Mouse (Mus musculus) hindbrain, embryonic 16.5 days (tissue): ENCODE results near the gene Ank. TPM values are rescaled to one million over a fixed set of nuclear protein-coding genes. Genes with fewer than 3 reads are reported as not detected.

Source experiments
- ATAC-seq: fragments of 200-750 bp; cut with Nextera tagmentation; 2 replicates; pipeline ENCODE4 v1.8.0; 2017; ENCODE audit warnings: moderate TSS enrichment, moderate library complexity
- H3K27ac ChIP-seq: fragments of 300-500 bp; sonication (generic); 2 replicates; pipeline ENCODE4 v1.5.1; 2014; ENCODE audit warnings: low read depth, mild to moderate bottlenecking, control low read depth, low read length, moderate library complexity
- H3K27me3 ChIP-seq: fragments of 300-500 bp; sonication (generic); replicated peaks from 2 replicates; pipeline ENCODE4 v1.6.1; 2014; ENCODE audit warnings: low read length; ENCODE audit not compliant: control insufficient read depth, insufficient read depth
- H3K36me3 ChIP-seq: fragments of 300-500 bp; sonication (generic); 2 replicates; pipeline ENCODE4 v1.6.1; 2014; ENCODE audit warnings: mild to moderate bottlenecking, low read length, moderate library complexity, mixed read lengths; ENCODE audit not compliant: control insufficient read depth, insufficient read depth
- H3K4me1 ChIP-seq: fragments of 300-500 bp; sonication (generic); 2 replicates; pipeline ENCODE4 v1.6.1; 2014; ENCODE audit warnings: low read depth, low read length; ENCODE audit not compliant: control insufficient read depth, insufficient read depth
- H3K4me2 ChIP-seq: fragments of 300-500 bp; sonication (generic); 2 replicates; pipeline ENCODE4 v1.6.1; 2014; ENCODE audit warnings: mild to moderate bottlenecking, low read length, control low read depth, moderate library complexity
- H3K4me3 ChIP-seq: fragments of 300-500 bp; sonication (generic); 2 replicates; pipeline ENCODE4 v1.5.1; 2014; ENCODE audit warnings: mild to moderate bottlenecking, low read length, control low read depth, moderate library complexity
- H3K9ac ChIP-seq: fragments of 300-500 bp; sonication (generic); 2 replicates; pipeline ENCODE4 v1.6.1; 2014; ENCODE audit warnings: low read depth, mild to moderate bottlenecking, control low read depth, low read length, moderate library complexity
- H3K9me3 ChIP-seq: fragments of 300-500 bp; sonication (generic); 2 replicates; pipeline ENCODE4 v1.6.1; 2014; ENCODE audit warnings: mild to moderate bottlenecking, low read length, moderate library complexity; ENCODE audit not compliant: control insufficient read depth
- WGBS: fragments of 180-500 bp; shearing (Covaris S2); extraction: QIAGEN DNeasy Blood & Tissue Kit; methylation state at CpG from one replicate; pipeline ENCODE4 v1.1.7; 2014; 5-methylcytosine and 5-hydroxymethylcytosine counted together
- polyA plus RNA-seq: library from polyadenylated mRNA; unstranded; fragments of >200 nt; fragmentation: Nextera tagmentation; extraction: Ambion mirVana; gene quantifications from 2 replicates; pipeline ENCODE4 v1.2.1, GENCODE M21; 2015

The Ank gene
- polyA plus RNA-seq, 1 experiment from 2014 or later, result 11.6 TPM

DNA sequence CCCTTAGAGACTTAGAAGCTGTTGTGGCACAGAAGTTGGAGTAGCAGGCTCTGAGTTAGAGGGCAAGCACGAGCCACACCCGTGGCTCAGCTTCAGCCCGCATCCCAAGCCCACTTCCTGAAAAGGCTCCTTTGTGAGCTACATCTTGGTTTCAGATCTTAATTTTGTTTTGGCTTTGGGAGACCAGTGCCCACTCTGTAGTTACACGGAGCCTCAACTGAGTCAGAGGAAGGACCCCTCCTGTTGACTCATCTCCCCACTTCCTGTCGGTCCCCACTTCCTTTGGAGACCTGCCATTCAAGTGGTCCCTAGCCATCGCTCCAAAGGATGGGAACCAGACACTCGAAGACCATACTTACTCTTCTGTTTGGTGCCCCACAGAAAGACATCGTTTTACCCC is 51.5 kb downstream of the Ank start:
- Histone ChIP-seq H3K4me1 (peaks cover 6% of the 10 kb centered on the region; the same call in 1 of the 2 replicates), H3K27me3 (no peaks in the 10 kb centered on the region), H3K4me2 (no peak overlapping the region), H3K9ac (no peak overlapping the region), H3K4me3 (no peak overlapping the region), H3K27ac (no peak overlapping the region), H3K9me3 (no peaks in the 10 kb centered on the region), H3K36me3 (no peaks in the 10 kb centered on the region)
- ATAC-seq, result no peak
- WGBS, result 88% methylated on average over 8 of the region's 8 CpGs

DNA sequence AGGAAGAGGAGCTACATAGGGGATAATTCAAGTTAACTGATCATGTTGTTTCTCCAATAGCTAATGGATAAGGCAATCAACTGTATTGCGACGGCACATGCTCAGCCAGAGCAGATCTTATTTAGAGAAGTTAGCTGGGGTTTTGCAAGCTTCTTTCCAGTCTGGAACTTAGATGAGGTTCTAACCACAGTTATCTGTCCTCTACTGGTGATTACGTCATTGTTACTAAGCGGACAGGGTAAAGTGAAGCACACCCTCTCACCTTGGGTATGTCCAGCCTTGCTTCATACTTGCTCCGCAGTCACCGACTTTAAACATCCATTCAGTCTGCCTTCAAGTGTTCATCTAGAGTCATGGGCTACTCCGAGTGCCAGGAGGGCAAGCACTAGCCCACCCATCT is 53.4 kb downstream of the Ank start:
- 92% methylated on average over 7 of the region's 7 CpGs for WGBS
- H3K36me3 ChIP-seq, result no peaks in the 10 kb centered on the region
- no peak for ATAC-seq

DNA sequence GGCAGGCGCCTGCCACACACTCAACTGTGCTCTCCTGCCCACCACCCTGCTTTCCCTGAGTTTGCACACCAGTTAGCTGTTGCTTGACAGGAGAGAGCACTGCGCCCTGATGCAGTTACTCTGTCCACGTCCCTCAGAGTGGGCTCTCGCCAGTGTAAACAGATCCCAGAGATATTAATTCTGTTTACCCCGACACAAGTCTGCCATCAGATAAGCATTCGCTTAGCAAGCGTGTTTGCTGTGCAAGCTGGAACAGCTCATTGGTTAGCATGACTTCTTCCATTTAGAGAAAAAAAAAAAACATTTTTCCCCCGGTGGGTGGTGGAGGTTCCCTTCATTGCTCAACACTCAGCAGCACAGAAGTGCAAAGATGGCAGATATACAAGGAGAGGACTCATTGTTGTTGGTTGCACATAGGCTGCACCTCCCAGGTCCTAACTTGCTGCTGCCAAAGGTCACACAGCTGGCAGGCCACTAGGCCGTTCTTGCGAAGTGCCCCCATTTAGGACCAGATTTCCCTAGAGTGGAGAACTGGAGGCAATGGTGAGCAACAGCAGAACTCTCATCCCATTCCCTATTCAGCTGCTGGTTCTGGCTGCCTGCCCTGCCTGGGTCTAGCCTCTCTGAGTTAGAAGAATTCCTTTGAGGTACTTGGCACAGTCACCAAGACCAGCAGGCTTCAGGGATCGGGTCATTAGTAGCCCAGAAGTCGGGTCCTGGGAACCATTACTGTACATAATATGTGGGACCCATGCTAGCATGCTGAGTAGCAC is 58.9 kb downstream of the Ank start:
- 72% methylated on average over 12 of the region's 12 CpGs for WGBS
- ATAC-seq, result 0 out of 2 replicates have a peak, but pooled peaks have one; percentile 26

More for the DNA sequence above, 53.4 kb downstream of the Ank start:
- Histone ChIP-seq H3K4me2 (no peak overlapping the region), H3K9me3 (no peaks in the 10 kb centered on the region), H3K27me3 (no peaks in the 10 kb centered on the region), H3K27ac (no peak overlapping the region), H3K4me1 (peaks cover 4% of the 10 kb centered on the region), H3K4me3 (no peak overlapping the region), H3K9ac (no peak overlapping the region)

DNA sequence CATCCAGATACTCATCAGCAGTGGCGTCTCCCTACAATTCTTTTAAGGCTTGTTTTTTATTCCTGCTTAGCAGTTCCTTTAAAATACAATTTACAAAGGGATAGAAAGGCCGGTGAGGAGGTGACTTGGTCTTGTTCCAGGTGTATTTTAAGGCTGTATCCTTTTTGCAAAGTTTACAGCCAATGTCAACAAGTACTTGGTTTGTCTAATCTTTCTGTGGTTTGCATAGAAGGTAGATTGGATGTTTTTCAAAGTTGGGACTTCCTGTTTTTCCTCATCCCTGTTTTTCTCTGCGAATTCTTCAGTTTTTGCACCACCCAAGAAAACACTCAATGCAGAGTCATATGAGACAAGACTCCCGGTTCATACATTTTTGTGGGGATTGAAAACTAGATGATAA is 62.4 kb downstream of the Ank start:
- no peak overlapping the region for H3K4me2 ChIP-seq
- no peak overlapping the region for H3K9ac ChIP-seq
- no peak for ATAC-seq
- no peaks in the 10 kb centered on the region for H3K36me3 ChIP-seq
- no peaks in the 10 kb centered on the region for H3K9me3 ChIP-seq
- H3K27me3 ChIP-seq, result no peaks in the 10 kb centered on the region
- H3K27ac ChIP-seq, result no peak overlapping the region
- no peak overlapping the region for H3K4me3 ChIP-seq
- 85% methylated on average over 4 of the region's 4 CpGs for WGBS
- H3K4me1 ChIP-seq, result peaks cover 3% of the 10 kb centered on the region

More for the DNA sequence above, 58.9 kb downstream of the Ank start:
- Histone ChIP-seq H3K27me3 (no peaks in the 10 kb centered on the region), H3K9ac (no peak overlapping the region), H3K4me2 (no peak overlapping the region), H3K4me3 (no peak overlapping the region), H3K9me3 (no peaks in the 10 kb centered on the region), H3K36me3 (no peaks in the 10 kb centered on the region), H3K27ac (peak overlapping the region; percentile 21; the same call in 1 of the 2 replicates), H3K4me1 (peaks cover 3% of the 10 kb centered on the region)

DNA sequence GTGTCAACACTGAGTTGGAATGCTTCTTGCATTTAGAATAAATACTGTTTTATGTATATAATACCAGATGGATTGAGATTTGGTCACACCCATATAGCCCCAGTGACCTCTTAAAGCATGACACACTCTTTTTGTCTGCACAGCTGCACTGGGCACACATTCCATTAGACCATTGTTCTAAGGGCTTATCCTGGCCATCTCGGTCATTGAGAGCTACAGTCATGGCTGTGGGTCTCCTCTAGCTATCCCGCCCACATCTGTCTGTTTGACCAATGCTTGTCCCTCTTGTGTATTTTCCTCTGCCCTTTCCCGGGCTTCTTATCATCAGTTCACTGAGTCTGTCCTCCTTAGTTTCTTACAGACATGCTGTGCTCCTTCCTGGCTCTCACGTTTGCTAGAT is 63.5 kb downstream of the Ank start:
- WGBS, result 58% methylated on average over 4 of the region's 4 CpGs
- Histone ChIP-seq H3K4me2 (no peak overlapping the region), H3K36me3 (no peaks in the 10 kb centered on the region), H3K27ac (no peak overlapping the region), H3K9ac (no peak overlapping the region), H3K27me3 (no peaks in the 10 kb centered on the region), H3K4me1 (peaks cover 3% of the 10 kb centered on the region), H3K9me3 (no peaks in the 10 kb centered on the region), H3K4me3 (no peak overlapping the region)
- no peak for ATAC-seq

DNA sequence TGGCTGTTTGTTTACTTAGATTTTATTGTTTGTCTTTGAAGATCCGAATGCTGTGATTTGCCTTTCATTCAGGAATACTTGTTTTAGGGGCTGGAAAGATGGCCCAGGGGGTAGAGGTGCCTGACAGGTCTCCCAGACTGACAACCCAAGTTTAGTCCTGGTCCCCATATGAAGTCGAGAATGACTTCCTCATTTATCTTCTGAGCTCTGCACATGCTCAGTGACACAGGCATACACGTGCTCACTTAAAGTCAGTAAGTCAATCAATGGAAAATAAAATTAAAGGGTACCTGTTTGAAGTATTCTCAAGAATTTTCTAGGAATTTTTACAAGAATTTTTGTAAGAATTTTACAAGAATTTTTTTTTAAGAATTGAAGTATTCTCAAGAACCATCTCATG is 66.6 kb downstream of the Ank start:
- Histone ChIP-seq H3K4me1 (no peaks in the 10 kb centered on the region), H3K4me3 (no peak overlapping the region), H3K9me3 (no peaks in the 10 kb centered on the region), H3K27me3 (no peaks in the 10 kb centered on the region), H3K36me3 (no peaks in the 10 kb centered on the region), H3K27ac (no peak overlapping the region), H3K9ac (no peak overlapping the region), H3K4me2 (no peak overlapping the region)
- WGBS, result 69% methylated on average over 3 of the region's 3 CpGs
- ATAC-seq, result no peak

DNA sequence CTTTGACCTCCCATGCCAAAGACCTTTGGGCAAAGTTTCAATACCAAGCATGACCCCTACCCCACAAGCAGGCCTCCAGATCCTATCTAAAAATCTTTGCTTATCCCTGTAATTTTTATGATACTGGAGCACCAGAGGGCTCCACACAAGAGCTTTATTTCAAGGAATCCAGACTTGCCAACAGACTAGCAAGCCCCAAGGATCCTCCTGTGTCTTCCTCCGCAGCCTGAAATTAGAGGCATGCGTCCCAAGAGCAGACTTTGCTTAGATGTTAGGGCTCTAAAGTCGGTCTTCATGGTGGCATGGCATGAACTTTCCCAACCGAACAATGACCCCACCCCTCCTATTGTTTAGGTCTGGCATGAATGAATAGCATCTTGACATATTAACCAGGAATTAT is 69.2 kb downstream of the Ank start:
- no peak for ATAC-seq
- Histone ChIP-seq H3K9me3 (no peaks in the 10 kb centered on the region), H3K27ac (no peak overlapping the region), H3K9ac (no peak overlapping the region), H3K36me3 (no peaks in the 10 kb centered on the region), H3K27me3 (no peaks in the 10 kb centered on the region), H3K4me2 (no peak overlapping the region), H3K4me3 (no peak overlapping the region), H3K4me1 (no peaks in the 10 kb centered on the region)
- 71% methylated on average over 4 of the region's 4 CpGs for WGBS

DNA sequence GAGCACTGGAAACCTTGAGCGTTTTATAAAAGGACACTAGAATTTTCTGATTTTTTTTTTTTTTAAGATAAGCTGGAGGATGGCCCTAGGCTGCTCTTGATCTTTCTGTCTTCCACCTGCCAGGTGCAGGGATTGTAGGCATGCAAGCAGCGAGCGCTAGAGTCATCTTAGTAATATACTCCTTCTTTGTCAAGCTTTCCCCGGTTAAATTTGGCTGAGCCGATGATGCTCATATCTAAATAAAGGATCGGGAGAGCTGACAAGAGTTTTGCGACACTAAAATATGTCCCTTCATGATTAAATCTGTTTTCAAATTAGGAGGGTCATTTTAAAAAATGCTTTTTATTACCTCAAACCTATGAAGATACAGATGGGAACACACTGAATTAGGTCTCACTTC is 69.7 kb downstream of the Ank start:
- no peak overlapping the region for H3K9ac ChIP-seq
- no peak overlapping the region for H3K27ac ChIP-seq
- no peaks in the 10 kb centered on the region for H3K4me1 ChIP-seq
- H3K36me3 ChIP-seq, result no peaks in the 10 kb centered on the region
- no peak overlapping the region for H3K4me2 ChIP-seq
- ATAC-seq, result no peak
- no peak overlapping the region for H3K4me3 ChIP-seq
- no peaks in the 10 kb centered on the region for H3K9me3 ChIP-seq
- WGBS, result 91% methylated on average over 7 of the region's 7 CpGs
- no peaks in the 10 kb centered on the region for H3K27me3 ChIP-seq

DNA sequence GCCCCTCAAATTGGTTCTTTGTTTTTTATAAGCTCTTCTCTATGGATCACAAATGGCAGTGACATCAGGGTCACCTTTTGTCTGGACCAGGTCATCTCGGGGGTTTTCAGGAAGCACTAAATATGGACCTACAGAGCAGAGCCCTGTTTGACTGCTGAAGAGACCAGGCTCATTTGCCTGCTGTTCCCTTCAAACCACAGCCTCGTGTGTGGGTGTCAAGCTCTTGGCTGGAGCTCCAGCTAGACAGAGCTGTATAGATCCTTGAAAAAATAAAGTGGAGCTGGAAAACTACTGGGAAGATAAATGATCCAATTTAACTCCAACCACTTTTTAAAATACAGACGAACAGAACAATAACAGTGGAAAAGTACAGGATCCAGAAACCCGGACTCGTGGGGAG is 70.3 kb downstream of the Ank start:
- H3K4me1 ChIP-seq, result no peaks in the 10 kb centered on the region
- no peak overlapping the region for H3K4me3 ChIP-seq
- WGBS, result 44% methylated on average over 5 of the region's 5 CpGs
- H3K9ac ChIP-seq, result no peak overlapping the region
- no peak overlapping the region for H3K4me2 ChIP-seq
- no peaks in the 10 kb centered on the region for H3K9me3 ChIP-seq
- ATAC-seq, result no peak
- no peak overlapping the region for H3K27ac ChIP-seq
- H3K36me3 ChIP-seq, result no peaks in the 10 kb centered on the region
- H3K27me3 ChIP-seq, result no peaks in the 10 kb centered on the region
